10 mouse cellular contexts compared by ENCODE assay signal in genomic region chr2:18041199-18041885, GRCm38 (mm10). TPM values are rescaled to one million over a fixed set of nuclear protein-coding genes. Genes with fewer than 3 reads are reported as not detected.
DNase-seq lines count a peak whose midpoint lies in the region; ATAC-seq lines count a peak whose summit lies in the region.
"Had no signal": no experiment of that assay in that cellular context is flagged by ENCODE, and none has a peak within 500 bp of the region (broad histone marks: within the 10 kb centered on the region; RNA-seq: fewer than 3 reads in every experiment).

No protein-coding gene starts in this region.

- peak; percentile 74 for DNase-seq in heart, adult 11 months
- DNase-seq in heart, adult 9 months (ENCODE audit: low spot score in 2 of 2), result no peak
- peak; percentile 65 for DNase-seq in ZHBTc4 (ENCODE audit: low read depth, low spot score)
- no peak for DNase-seq in liver, embryonic 13.5 days
- no peak for DNase-seq in spleen, postnatal 10 days (ENCODE audit: low spot score in 2 of 2)
- DNase-seq in spleen, postnatal 4 days (ENCODE audit: low spot score in 2 of 2), result no peak
- no peak for DNase-seq in adrenal gland, postnatal 36 days

- peak overlapping the region; percentile 68 for H3K4me2 ChIP-seq in hindbrain, embryonic 16.5 days (ENCODE audit: low read length)
- H3K4me2 ChIP-seq in liver, embryonic 13.5 days, result peak overlapping the region; percentile 19

- peaks cover 29% of the 10 kb centered on the region for H3K4me1 ChIP-seq in hindbrain, embryonic 16.5 days (ENCODE audit: control insufficient read depth, insufficient read depth, low read depth, low read length)
- peaks cover 23% of the 10 kb centered on the region for H3K4me1 ChIP-seq in liver, embryonic 13.5 days (replicated peaks)

- no peaks in the 10 kb centered on the region for H3K9me3 ChIP-seq in hindbrain, embryonic 16.5 days (ENCODE audit: control insufficient read depth, low read length)
- no peaks in the 10 kb centered on the region for H3K9me3 ChIP-seq in liver, embryonic 13.5 days (replicated peaks)

- 4% methylated on average over 14 of the region's 14 CpGs for WGBS in hindbrain, embryonic 16.5 days
- 46% methylated on average over 14 of the region's 14 CpGs for WGBS in liver, embryonic 13.5 days (ENCODE audit: insufficient replicate concordance)

- no peaks in the 10 kb centered on the region for H3K36me3 ChIP-seq in hindbrain, embryonic 16.5 days (ENCODE audit: control insufficient read depth, insufficient read depth, low read length)
- no peaks in the 10 kb centered on the region for H3K36me3 ChIP-seq in liver, embryonic 13.5 days

- peak; percentile 84 for ATAC-seq in hindbrain, embryonic 16.5 days
- peak; percentile 70 for ATAC-seq in liver, embryonic 13.5 days (ENCODE audit: low read depth)

- peak overlapping the region; percentile 17 for H3K4me3 ChIP-seq in hindbrain, embryonic 16.5 days (ENCODE audit: low read length)
- H3K4me3 ChIP-seq in liver, embryonic 13.5 days (replicated peaks), result no peak overlapping the region

- no peaks in the 10 kb centered on the region for H3K27me3 ChIP-seq in hindbrain, embryonic 16.5 days (replicated peaks; ENCODE audit: control insufficient read depth, insufficient read depth, low read length)
- H3K27me3 ChIP-seq in liver, embryonic 13.5 days, result peaks cover 91% of the 10 kb centered on the region

- H3K27ac ChIP-seq in hindbrain, embryonic 16.5 days (ENCODE audit: low read depth, low read length), result peak overlapping the region; percentile 76
- H3K27ac ChIP-seq in liver, embryonic 13.5 days, result peak overlapping the region; percentile 50

- peak overlapping the region; percentile 66 for H3K9ac ChIP-seq in hindbrain, embryonic 16.5 days (ENCODE audit: low read depth, low read length)
- H3K9ac ChIP-seq in liver, embryonic 13.5 days, result 0 out of 2 replicates have a peak overlapping the region, but pooled peaks have one; percentile 13

RNA-seq across cellular contexts. Expression of gene A930004D18Rik, which starts 3.8 kb away (rescaled TPM):
- polyA plus RNA-seq in hindbrain, embryonic 16.5 days (2015; fragmentation: Nextera tagmentation; extraction: Ambion mirVana), result 6.1 and 8.2 TPM in 2 replicates
- polyA plus RNA-seq in liver, embryonic 13.5 days (2015; fragmentation: Nextera tagmentation; extraction: Ambion mirVana), result 1.2 and 1.6 TPM in 2 replicates
- 1 to 10 TPM; 1.4 to 1.9 TPM for total RNA-seq in adrenal gland, postnatal 36 days (2021)

RNA-seq across cellular contexts. Expression of gene Skida1, which starts 7.5 kb away (rescaled TPM):
- 4.4 and 5.8 TPM in 2 replicates for polyA plus RNA-seq in hindbrain, embryonic 16.5 days (2015; fragmentation: Nextera tagmentation; extraction: Ambion mirVana)
- 0.47 and 0.95 TPM in 2 replicates for polyA plus RNA-seq in liver, embryonic 13.5 days (2015; fragmentation: Nextera tagmentation; extraction: Ambion mirVana)
- 1 to 10 TPM; 2.8 to 4.4 TPM for total RNA-seq in adrenal gland, postnatal 36 days (2021)

RNA-seq across cellular contexts. Expression of gene Mllt10, which starts 13.7 kb away (rescaled TPM):
- polyA plus RNA-seq in hindbrain, embryonic 16.5 days (2015; fragmentation: Nextera tagmentation; extraction: Ambion mirVana), result 37.5 and 42.9 TPM in 2 replicates
- 29.1 and 34.3 TPM in 2 replicates for polyA plus RNA-seq in liver, embryonic 13.5 days (2015; fragmentation: Nextera tagmentation; extraction: Ambion mirVana)
- 10 to 100 TPM; 46.8 to 47.7 TPM for total RNA-seq in adrenal gland, postnatal 36 days (2021)

RNA-seq across cellular contexts. Expression of gene H2al2a, which starts 44.6 kb away (rescaled TPM):
- polyA plus RNA-seq in hindbrain, embryonic 16.5 days (2015; fragmentation: Nextera tagmentation; extraction: Ambion mirVana), result not detected in 2 replicates
- not detected in 2 replicates for polyA plus RNA-seq in liver, embryonic 13.5 days (2015; fragmentation: Nextera tagmentation; extraction: Ambion mirVana)
- not detected for total RNA-seq in adrenal gland, postnatal 36 days (2021)
- polyA plus RNA-seq: C2C12; spleen, adult 2 months had no signal

Comparison
In these comparisons a context has a peak if more than half of its experiments do, and no peak if none do; other contexts are left out.
1. DNase-seq: peak in heart, adult 11 months (single experiment) and ZHBTc4 (single experiment); none in heart, adult 9 months (0 of 2), liver, embryonic 13.5 days (single experiment), spleen, postnatal 10 days (0 of 2), spleen, postnatal 4 days (0 of 2) and adrenal gland, postnatal 36 days (0 of 2).